Mouse (Mus musculus) brown adipose tissue, adult 24 weeks (tissue): ENCODE results near the gene Wdr18. TPM values are rescaled to one million over a fixed set of nuclear protein-coding genes. Genes with fewer than 3 reads are reported as not detected.

ENCODE experiments used
- H3K27ac ChIP-seq: fragments of 200-500 bp; replicated peaks from 2 replicates; pipeline ENCODE4 v1.5.1; 2012; ENCODE audit warnings: low read depth, mild to moderate bottlenecking, low read length
- H3K4me1 ChIP-seq: fragments of 200-500 bp; 2 replicates; pipeline ENCODE4 v1.6.1; 2012; ENCODE audit warnings: low read length, mixed read lengths; ENCODE audit not compliant: control insufficient read depth, insufficient read depth, insufficient read length
- H3K4me3 ChIP-seq: fragments of 200-500 bp; 2 replicates; pipeline ENCODE4 v1.5.1; 2012; ENCODE audit warnings: low read depth, mild to moderate bottlenecking, low read length, moderate library complexity; ENCODE audit not compliant: insufficient read depth
- polyA plus RNA-seq: library from polyadenylated mRNA; stranded (reverse); fragments of >200 nt; gene quantifications from 2 replicates; pipeline ENCODE4 v1.2.4, GENCODE M21; 2012; ENCODE audit not compliant: missing spikeins, insufficient read depth, insufficient read length

Wdr18 gene
- polyA plus RNA-seq: 25.6 and 44.7 TPM in 2 replicates

DNA sequence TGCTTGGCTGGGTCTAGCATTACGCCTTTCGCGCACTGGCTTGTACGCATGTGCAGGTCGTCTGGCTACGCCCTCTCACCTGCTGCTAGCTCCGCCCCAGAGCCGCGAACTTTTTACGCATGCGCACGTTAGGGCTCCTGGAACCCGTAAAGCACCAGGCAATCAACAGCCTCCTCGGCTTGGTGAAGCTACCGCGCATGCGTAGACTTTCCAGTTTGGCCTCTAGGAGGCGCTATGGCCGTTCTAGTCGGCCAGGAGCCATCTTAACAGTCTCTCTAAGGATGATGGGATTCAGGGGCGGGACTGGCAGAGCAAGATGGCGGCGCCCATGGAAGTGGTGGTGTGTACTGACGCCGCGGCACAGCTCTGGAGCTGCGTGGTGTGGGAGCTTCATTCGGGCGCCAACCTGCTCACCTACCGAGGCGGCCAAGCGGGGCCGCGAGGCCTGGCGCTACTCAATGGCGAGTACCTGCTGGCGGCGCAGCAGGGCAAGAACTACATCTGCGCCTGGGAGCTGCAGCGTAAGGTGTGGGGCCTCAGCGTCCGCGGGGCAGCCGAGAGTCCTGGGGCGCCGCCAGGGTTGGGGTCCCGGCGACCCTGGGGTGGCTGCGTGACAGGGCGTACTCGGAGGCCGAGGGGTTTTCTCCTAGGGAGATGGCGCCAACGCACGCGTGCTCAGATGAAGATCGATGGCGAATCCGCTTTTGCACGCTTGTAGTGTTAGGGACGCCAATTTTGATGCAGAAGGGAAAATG lies at the start of gene Wdr18:
Wdr18 (plus strand) TSS at position 306 of the 755 bp plus-strand sequence.
- no peak within 1 kb of the TSS; the same call in 1 of the 2 replicates for H3K27ac ChIP-seq
- peak within 1 kb of the TSS; percentile 76 for H3K4me3 ChIP-seq

DNA sequence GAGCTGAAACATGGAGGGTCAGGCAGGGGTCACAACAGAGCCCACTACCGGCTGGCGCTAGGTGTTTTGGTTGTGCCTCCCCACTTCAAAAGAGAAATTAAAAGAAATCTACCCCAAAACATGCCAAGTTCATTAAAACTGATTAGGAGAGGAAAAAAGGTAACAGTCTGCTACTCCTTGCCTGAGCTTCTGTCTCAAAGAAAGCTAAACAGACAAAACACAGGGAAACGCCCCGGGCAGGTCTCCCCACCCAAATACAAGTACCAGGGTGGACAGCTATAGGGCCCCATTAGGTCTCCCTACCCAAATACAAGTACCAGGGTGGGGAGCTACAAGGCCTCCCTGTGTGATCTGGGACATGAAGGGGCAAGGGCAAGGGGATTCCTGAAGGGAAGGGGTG lies 49.4 kb upstream of the Wdr18 start, which contains the start of gene Gm26602:
Gm26602 (plus strand) TSS at position 301 of the 400 bp plus-strand sequence.
- no peak within 1 kb of the TSS for H3K4me3 ChIP-seq
- H3K4me1 ChIP-seq: peaks cover 7% of the 10 kb centered on the region
- H3K27ac ChIP-seq: no peak within 1 kb of the TSS

More for the DNA sequence above, at the start of gene Wdr18:
- H3K4me1 ChIP-seq: no peaks in the 10 kb centered on the region

DNA sequence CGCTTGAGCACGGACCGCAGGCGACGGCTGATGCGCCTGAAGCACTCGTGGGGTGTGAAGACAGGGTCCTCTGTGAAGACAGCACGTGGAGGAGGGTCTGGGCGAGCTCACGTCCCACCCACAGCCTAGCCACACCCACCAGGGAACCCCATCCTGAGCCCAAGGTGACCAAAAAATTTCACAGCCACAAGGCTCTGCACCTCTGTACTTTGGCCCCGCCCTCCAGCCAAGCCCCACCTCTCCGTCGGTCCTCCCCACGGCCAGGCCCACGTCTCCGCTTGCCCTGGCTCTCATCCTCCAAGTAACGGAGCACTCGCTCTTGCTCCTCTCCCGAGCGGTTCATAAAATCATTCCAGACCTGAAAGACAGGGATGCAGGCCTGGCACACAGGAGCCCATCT lies 47.5 kb upstream of the Wdr18 start:
- peaks cover 13% of the 10 kb centered on the region for H3K4me1 ChIP-seq
- H3K27ac ChIP-seq: no peak overlapping the region
- H3K4me3 ChIP-seq: no peak overlapping the region

- Histone ChIP-seq H3K4me3 (no peak overlapping the region), H3K4me1 (peaks cover 13% of the 10 kb centered on the region), H3K27ac (no peak overlapping the region)
Observed at GRCm38 (mm10) chr10:79914131-79914947, 45.6 kb upstream of the Wdr18 start.

- Histone ChIP-seq H3K4me1 (peaks cover 13% of the 10 kb centered on the region), H3K27ac (no peak overlapping the region), H3K4me3 (0 out of 2 replicates have a peak overlapping the region, but pooled peaks have one; percentile 8)
Observed at GRCm38 (mm10) chr10:79914948-79915596, 44.9 kb upstream of the Wdr18 start.

DNA sequence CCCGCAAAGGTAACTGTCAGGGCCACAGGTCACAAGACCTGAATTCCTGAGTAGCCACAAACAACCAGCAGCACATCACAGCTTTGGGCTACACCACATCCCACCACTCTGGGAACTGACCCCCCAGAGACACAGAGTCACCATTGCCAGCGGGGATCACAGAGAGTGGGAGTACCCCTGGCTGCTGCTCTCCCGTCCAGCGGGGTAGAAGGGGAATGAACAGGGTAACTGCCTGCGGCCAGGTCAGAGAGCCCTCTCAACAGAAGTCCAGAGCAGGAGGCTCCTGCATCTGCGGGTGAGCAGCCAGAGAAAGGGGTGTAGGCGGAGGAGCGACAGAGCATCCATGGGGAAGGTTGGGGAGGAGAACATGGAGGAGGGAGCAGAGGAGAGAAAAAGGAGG lies 43.9 kb upstream of the Wdr18 start:
- peaks cover 13% of the 10 kb centered on the region for H3K4me1 ChIP-seq
- peak overlapping the region; percentile 48; the same call in 1 of the 2 replicates for H3K27ac ChIP-seq
- peak overlapping the region; percentile 88 for H3K4me3 ChIP-seq

GRCm38 (mm10) chr10:79916808-79917531 lies 43.0 kb upstream of the Wdr18 start, which contains the start of gene Kiss1r:
TSS of gene Kiss1r (plus strand) at chr10:79916971.
- peak within 1 kb of the TSS; percentile 58 for H3K27ac ChIP-seq
- H3K4me1 ChIP-seq: peaks cover 13% of the 10 kb centered on the region

DNA sequence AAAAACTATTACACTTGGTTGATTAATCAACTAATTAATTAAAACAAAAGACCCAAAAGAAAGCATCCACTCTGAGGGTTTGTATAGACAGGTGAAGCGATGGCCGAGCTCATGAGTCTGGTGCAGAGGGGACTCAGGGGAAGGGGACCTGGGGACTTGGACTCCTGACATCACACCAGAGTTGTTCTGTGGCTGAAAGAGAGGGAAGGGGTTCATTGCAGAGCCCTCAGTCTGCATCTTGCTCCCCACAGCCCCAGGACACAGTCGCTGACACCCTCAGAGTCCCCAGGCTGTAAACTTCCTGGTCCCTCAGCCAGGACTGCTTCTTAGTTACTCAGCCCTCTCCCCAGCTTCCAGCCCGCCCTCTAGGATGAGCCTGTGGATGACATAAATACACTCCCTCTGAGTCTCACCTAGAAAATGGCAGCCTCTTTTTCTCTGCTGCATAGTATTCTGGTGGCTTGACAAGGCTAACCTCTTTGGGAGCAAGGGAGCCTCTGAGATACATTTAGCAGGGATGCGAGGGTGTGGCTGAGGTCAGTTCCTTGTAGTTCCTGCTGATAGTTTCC lies 42.3 kb upstream of the Wdr18 start:
- peaks cover 13% of the 10 kb centered on the region for H3K4me1 ChIP-seq
- H3K27ac ChIP-seq: no peak overlapping the region
- no peak overlapping the region for H3K4me3 ChIP-seq

More at GRCm38 (mm10) chr10:79916808-79917531, 43.0 kb upstream of the Wdr18 start, which contains the start of gene Kiss1r:
- peak within 1 kb of the TSS; percentile 88 for H3K4me3 ChIP-seq

GRCm38 (mm10) chr10:79918231-79919078 lies 41.5 kb upstream of the Wdr18 start:
- Histone ChIP-seq H3K4me3 (peak overlapping the region; percentile 2; the same call in 1 of the 2 replicates), H3K4me1 (peaks cover 13% of the 10 kb centered on the region), H3K27ac (no peak overlapping the region)

DNA sequence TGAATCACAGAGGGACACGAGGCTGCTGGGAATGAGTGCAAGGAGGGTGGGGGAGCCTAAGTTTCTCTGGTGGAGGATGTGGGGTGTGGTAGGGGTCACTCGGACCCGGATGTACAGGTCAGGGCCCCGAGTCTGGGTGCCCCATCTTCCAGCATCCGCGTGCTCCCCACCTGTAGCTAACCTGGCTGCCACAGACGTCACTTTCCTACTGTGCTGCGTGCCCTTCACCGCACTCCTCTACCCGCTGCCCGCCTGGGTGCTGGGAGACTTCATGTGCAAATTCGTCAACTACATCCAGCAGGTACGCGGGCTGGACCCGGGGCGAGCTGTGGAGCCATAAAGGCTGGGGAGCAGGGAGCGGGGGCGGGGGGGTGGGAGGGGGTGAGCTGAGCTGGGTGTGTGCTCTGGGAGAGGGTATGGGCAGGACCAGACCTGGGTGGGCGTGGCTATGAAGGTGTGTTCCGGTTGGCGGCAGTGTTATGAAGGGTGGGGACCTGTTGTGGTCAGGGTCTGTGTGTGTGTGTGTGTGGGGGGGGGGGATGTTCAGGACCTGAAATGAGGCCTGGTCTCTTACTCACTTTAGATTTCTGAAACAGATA lies 40.6 kb upstream of the Wdr18 start:
- Histone ChIP-seq H3K4me3 (no peak overlapping the region), H3K27ac (no peak overlapping the region), H3K4me1 (peaks cover 13% of the 10 kb centered on the region)

DNA sequence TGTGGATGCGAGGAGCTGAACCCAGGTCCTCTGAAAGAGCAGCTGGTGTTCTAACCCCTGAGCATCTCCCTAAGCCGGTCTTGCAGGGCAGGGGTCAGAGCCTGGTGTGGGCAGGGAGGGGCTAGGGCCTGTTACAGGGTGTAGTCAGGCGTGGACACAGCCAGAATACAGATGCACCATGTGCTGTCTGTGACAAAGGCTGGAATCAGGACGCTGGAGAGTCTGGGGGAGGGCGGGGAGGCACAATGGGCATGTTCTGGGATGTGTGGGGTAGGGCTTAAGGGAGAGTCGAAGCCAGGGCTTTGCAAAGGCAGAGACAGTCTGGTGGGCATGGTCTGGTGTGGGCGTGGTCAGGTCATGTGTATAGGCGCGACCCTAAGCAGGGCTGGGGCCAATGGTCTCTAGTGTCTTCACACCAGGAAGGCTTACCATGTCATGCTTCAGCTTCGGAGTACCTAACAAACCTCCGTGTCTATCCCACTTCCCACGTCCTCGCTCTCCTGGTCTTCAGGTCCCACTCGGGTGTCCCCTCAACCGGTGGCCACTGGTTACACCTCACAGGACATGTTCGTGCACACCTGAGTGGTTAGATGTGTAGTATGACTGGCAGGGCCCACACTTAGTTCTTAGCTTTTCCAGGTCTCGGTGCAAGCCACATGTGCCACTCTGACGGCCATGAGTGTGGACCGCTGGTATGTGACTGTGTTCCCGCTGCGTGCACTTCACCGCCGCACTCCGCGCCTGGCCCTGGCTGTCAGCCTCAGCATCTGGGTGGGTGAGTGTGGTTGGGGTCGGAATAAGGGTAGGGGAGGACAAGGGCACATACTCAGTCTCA lies 39.7 kb upstream of the Wdr18 start:
- Histone ChIP-seq H3K4me1 (peaks cover 9% of the 10 kb centered on the region), H3K4me3 (no peak overlapping the region), H3K27ac (no peak overlapping the region)

DNA sequence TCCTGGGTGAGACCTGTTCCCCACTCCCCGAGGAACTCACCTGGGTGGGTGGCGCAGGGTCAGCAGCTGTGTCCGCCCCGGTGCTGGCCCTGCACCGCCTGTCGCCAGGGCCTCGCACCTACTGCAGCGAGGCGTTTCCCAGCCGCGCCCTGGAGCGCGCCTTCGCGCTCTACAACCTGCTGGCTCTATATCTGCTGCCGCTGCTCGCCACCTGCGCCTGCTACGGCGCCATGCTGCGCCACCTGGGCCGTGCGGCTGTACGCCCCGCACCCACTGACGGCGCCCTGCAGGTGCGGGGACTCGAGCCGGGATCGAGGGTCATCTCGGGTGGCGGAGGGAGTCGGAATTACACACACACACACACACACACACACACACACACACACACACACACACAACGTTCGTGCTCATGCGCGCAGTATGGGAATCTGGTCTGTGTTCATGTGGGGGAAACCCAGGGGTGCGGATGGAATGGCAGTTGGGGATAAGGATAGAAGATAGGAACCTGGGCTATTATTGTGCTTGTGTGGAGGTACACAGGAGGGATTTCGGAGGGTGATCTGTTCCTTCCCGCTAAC lies 38.9 kb upstream of the Wdr18 start, which contains the start of gene R3hdm4:
R3hdm4 (minus strand) TSS at position 251 of the 578 bp plus-strand sequence.
- H3K4me1 ChIP-seq: peaks cover 2% of the 10 kb centered on the region
- peak within 1 kb of the TSS; percentile 41 for H3K4me3 ChIP-seq
- no peak within 1 kb of the TSS for H3K27ac ChIP-seq
